Mouse (Mus musculus) CD4-positive, CD25-positive, alpha-beta regulatory T cell, adult 4 months (primary cell): ENCODE data around the gene Fcrl1. TPM values are rescaled to one million over a fixed set of nuclear protein-coding genes. Genes with fewer than 3 reads are reported as not detected.

Source experiments
- ATAC-seq: one replicate; pipeline ENCODE4 v1.8.0; 2017
- polyA plus RNA-seq, 2 experiments: library from polyadenylated mRNA; unstranded; fragments of 100-300 nt; shearing (Covaris generic); gene quantifications; one replicate each; pipeline ENCODE4 v1.2.1; 2017

The Fcrl1 gene
- polyA plus RNA-seq, 2 experiments from 2014 or later = 46.0 to 62.3 TPM

DNA sequence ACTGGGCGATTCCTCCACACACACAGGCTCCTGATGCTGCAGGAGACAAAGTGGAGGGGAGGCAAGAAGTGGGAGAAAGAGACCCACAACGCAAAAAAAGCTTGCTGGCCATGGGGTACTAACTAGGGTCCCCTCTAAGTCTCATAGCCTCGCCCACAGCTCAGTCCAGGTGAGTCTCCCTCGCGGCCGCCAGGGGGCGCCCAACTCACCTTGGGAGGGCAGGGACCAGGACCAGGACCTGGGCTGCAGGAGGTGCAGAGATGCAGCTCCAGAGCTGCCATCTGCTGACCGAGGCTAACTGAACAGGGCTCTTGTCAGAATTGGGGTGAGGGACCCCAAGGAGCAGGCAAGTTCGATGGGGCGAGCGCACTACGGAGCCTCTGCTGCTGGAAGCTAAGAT lies 35.0 kb downstream of the Fcrl1 start:
- no peak for ATAC-seq

DNA sequence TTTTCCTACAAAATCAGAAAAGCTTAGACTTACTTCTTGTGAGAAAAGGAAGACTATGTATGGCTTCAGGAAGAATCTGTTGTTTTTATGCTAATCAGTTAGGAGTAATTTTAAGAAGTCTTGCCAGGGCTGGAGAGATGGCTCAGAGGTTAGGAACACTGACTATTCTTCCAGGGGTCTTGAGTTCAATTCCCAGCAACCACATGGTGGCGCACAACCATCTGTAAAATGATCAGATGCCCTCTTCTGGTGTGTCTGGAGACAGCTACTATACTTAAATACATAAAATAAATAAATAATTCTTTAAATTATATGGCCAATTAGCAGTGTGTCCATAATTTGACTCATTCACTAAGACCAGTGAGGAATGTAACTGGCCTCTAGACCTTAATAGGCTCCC lies 44.5 kb downstream of the Fcrl1 start:
- ATAC-seq = no peak

GRCm38 (mm10) chr3:87422386-87422910 lies 46.3 kb downstream of the Fcrl1 start:
- ATAC-seq = no peak

- peak; percentile 51 for ATAC-seq
Measured at GRCm38 (mm10) chr3:87435479-87435878, 59.3 kb downstream of the Fcrl1 start, which contains the start of gene Fcrl5. Fcrl5 (plus strand) TSS chr3:87435773.

DNA sequence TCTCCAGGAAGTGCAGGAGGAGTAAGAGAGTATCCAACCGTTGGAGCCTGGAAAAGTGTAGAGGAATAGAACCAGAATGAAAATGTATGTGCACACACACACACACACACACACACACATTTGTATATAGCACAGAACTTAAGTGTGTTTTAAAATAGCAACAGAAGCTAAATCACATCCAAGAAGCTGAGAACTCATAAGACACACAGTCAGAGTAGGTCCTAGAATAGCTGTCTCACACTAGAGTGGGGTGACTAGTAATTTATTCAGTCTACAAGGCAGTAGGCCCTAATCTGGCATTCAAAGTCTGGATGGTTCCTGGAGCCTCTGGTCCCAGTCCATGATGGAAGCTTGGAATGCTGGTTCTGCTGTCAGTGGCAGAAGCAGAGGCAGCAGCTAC lies 64.4 kb downstream of the Fcrl1 start:
- no peak for ATAC-seq

DNA sequence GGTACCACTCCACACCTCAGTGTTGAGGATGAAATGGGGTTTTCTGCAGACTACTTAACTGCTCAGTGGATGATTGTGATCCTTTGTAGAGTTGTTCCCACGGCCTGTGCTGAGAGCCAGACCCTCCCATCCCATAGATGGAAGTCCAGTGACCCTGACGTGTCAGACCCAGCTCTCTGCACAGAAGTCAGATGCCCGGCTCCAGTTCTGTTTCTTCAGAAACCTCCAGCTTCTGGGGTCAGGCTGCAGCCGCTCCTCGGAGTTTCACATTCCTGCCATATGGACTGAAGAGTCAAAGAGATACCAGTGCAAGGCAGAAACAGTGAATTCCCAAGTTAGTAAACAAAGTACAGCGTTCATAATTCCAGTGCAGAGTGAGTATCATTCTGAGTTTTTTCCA lies 67.8 kb downstream of the Fcrl1 start:
- ATAC-seq = no peak

Other genes with a start within 250 kb of the Fcrl1 start
- not detected for gene Kirrel, start 201.6 kb upstream of the Fcrl1 start, polyA plus RNA-seq
- under 1 TPM in 1 of 2 experiments, not detected in 1; 0.13 TPM for gene Fcrls, start 112.6 kb upstream of the Fcrl1 start, polyA plus RNA-seq
- 1 to 10 TPM in 1 of 2 experiments, under 1 TPM in 1; 0.31 to 1.2 TPM for gene Cd5l, start 18.5 kb upstream of the Fcrl1 start, polyA plus RNA-seq
- not detected for gene Fcrl5, start 59.4 kb downstream of the Fcrl1 start, polyA plus RNA-seq
- 10 to 100 TPM; 24.6 to 37.8 TPM for gene Etv3, start 149.0 kb downstream of the Fcrl1 start, polyA plus RNA-seq
- gene Arhgef11, start 241.2 kb downstream of the Fcrl1 start, polyA plus RNA-seq = 1 to 10 TPM; 3.4 to 4.0 TPM